Mouse (Mus musculus): Measurements from ENCODE around the gene C3. TPM values are rescaled to one million over a fixed set of nuclear protein-coding genes. Genes with fewer than 3 reads are reported as not detected.

Gene C3
- polyA plus RNA-seq (2014; fragmentation: Illumina TruSeq; extraction: RNeasy Lipid Tissue Mini Kit (QIAGEN cat#74804); ENCODE audit: low read depth, low replicate concordance), result 472 TPM

GRCm38 (mm10) chr17:57228014-57228413, at the start of gene C3:
C3 (minus strand) TSS chr17:57228136.

GRCm38 (mm10) chr17:57249186-57250181, 21.5 kb upstream of the C3 start, which contains the start of gene Trip10:
Trip10 (plus strand) TSS chr17:57249455.

GRCm38 (mm10) chr17:57248201-57248699, 20.3 kb upstream of the C3 start, which contains the start of gene Gpr108:
Gpr108 (minus strand) TSS chr17:57248446.

GRCm38 (mm10) chr17:57194041-57194507, 33.9 kb downstream of the C3 start, which contains the start of gene Tnfsf14:
Tnfsf14 (minus strand) TSS chr17:57194177.

Other genes with a start within 250 kb of the C3 start
- gene Acer1, start 246.0 kb downstream of the C3 start, polyA plus RNA-seq (2014; fragmentation: Illumina TruSeq; extraction: RNeasy Lipid Tissue Mini Kit (QIAGEN cat#74804); ENCODE audit: low read depth, low replicate concordance), result not detected
- 4.8 TPM for gene Clpp, start 237.8 kb downstream of the C3 start, polyA plus RNA-seq (2014; fragmentation: Illumina TruSeq; extraction: RNeasy Lipid Tissue Mini Kit (QIAGEN cat#74804); ENCODE audit: low read depth, low replicate concordance)
- gene Alkbh7, start 230.8 kb downstream of the C3 start, polyA plus RNA-seq (2014; fragmentation: Illumina TruSeq; extraction: RNeasy Lipid Tissue Mini Kit (QIAGEN cat#74804); ENCODE audit: low read depth, low replicate concordance), result 2.6 TPM
- not detected for gene Pspn, start 228.1 kb downstream of the C3 start, polyA plus RNA-seq (2014; fragmentation: Illumina TruSeq; extraction: RNeasy Lipid Tissue Mini Kit (QIAGEN cat#74804); ENCODE audit: low read depth, low replicate concordance)
- gene Gtf2f1, start 216.8 kb downstream of the C3 start, polyA plus RNA-seq (2014; fragmentation: Illumina TruSeq; extraction: RNeasy Lipid Tissue Mini Kit (QIAGEN cat#74804); ENCODE audit: low read depth, low replicate concordance), result 4.7 TPM
- not detected for gene Gm17949, start 216.7 kb downstream of the C3 start, polyA plus RNA-seq (2014; fragmentation: Illumina TruSeq; extraction: RNeasy Lipid Tissue Mini Kit (QIAGEN cat#74804); ENCODE audit: low read depth, low replicate concordance)
- 10.8 TPM for gene Khsrp, start 196.6 kb downstream of the C3 start, polyA plus RNA-seq (2014; fragmentation: Illumina TruSeq; extraction: RNeasy Lipid Tissue Mini Kit (QIAGEN cat#74804); ENCODE audit: low read depth, low replicate concordance)
- gene Slc25a41, start 186.5 kb downstream of the C3 start, polyA plus RNA-seq (2014; fragmentation: Illumina TruSeq; extraction: RNeasy Lipid Tissue Mini Kit (QIAGEN cat#74804); ENCODE audit: low read depth, low replicate concordance), result not detected
- gene Crb3, start 169.0 kb downstream of the C3 start, polyA plus RNA-seq (2014; fragmentation: Illumina TruSeq; extraction: RNeasy Lipid Tissue Mini Kit (QIAGEN cat#74804); ENCODE audit: low read depth, low replicate concordance), result not detected
- gene Slc25a23, start 168.3 kb downstream of the C3 start, polyA plus RNA-seq (2014; fragmentation: Illumina TruSeq; extraction: RNeasy Lipid Tissue Mini Kit (QIAGEN cat#74804); ENCODE audit: low read depth, low replicate concordance), result 18.0 TPM
- 0.29 TPM for gene Dennd1c, start 149.6 kb downstream of the C3 start, polyA plus RNA-seq (2014; fragmentation: Illumina TruSeq; extraction: RNeasy Lipid Tissue Mini Kit (QIAGEN cat#74804); ENCODE audit: low read depth, low replicate concordance)
- 0.41 TPM for gene Tubb4a, start 140.4 kb downstream of the C3 start, polyA plus RNA-seq (2014; fragmentation: Illumina TruSeq; extraction: RNeasy Lipid Tissue Mini Kit (QIAGEN cat#74804); ENCODE audit: low read depth, low replicate concordance)
- not detected for gene Tnfsf9, start 122.8 kb downstream of the C3 start, polyA plus RNA-seq (2014; fragmentation: Illumina TruSeq; extraction: RNeasy Lipid Tissue Mini Kit (QIAGEN cat#74804); ENCODE audit: low read depth, low replicate concordance)
- not detected for gene Cd70, start 78.4 kb downstream of the C3 start, polyA plus RNA-seq (2014; fragmentation: Illumina TruSeq; extraction: RNeasy Lipid Tissue Mini Kit (QIAGEN cat#74804); ENCODE audit: low read depth, low replicate concordance)
- gene Tnfsf14, start 34.0 kb downstream of the C3 start, polyA plus RNA-seq (2014; fragmentation: Illumina TruSeq; extraction: RNeasy Lipid Tissue Mini Kit (QIAGEN cat#74804); ENCODE audit: low read depth, low replicate concordance), result not detected
- 5.9 TPM for gene Gpr108, start 20.3 kb upstream of the C3 start, polyA plus RNA-seq (2014; fragmentation: Illumina TruSeq; extraction: RNeasy Lipid Tissue Mini Kit (QIAGEN cat#74804); ENCODE audit: low read depth, low replicate concordance)
- gene Trip10, start 21.3 kb upstream of the C3 start, polyA plus RNA-seq (2014; fragmentation: Illumina TruSeq; extraction: RNeasy Lipid Tissue Mini Kit (QIAGEN cat#74804); ENCODE audit: low read depth, low replicate concordance), result 2.3 TPM
- gene Vav1, start 51.0 kb upstream of the C3 start, polyA plus RNA-seq (2014; fragmentation: Illumina TruSeq; extraction: RNeasy Lipid Tissue Mini Kit (QIAGEN cat#74804); ENCODE audit: low read depth, low replicate concordance), result 0.35 TPM
- 9.4 TPM for gene Adgre1, start 130.6 kb upstream of the C3 start, polyA plus RNA-seq (2014; fragmentation: Illumina TruSeq; extraction: RNeasy Lipid Tissue Mini Kit (QIAGEN cat#74804); ENCODE audit: low read depth, low replicate concordance)

Data from adrenal gland, adult 10 weeks (tissue).